Mouse (Mus musculus): ENCODE data around the gene Cngb1.
A peak's percentile ranks its signal among the peaks of the same experiment; 100 is the strongest.

- TF ChIP-seq POLR2A (IDR thresholded peaks at IDR 0.05; ENCODE audit: insufficient read depth, low read depth, low read length), result no peak
- TF ChIP-seq CTCF (IDR thresholded peaks at IDR 0.05), result peak; percentile 22; the same call in 1 of the 2 replicates
- TF ChIP-seq EP300 (IDR thresholded peaks at IDR 0.05; ENCODE audit: insufficient read depth, low read depth, low read length), result no peak
Observed at GRCm38 (mm10) chr8:95215709-95216360, 90.5 kb downstream of the Cngb1 start.
